Mouse (Mus musculus): Measurements from ENCODE around the gene Clca3a2. TPM values are rescaled to one million over a fixed set of nuclear protein-coding genes. Genes with fewer than 3 reads are reported as not detected.

Gene Clca3a2
- total and polyA plus RNA-seq, 3 experiments = 0.08 to 1.5 TPM; not detected in 1

DNA sequence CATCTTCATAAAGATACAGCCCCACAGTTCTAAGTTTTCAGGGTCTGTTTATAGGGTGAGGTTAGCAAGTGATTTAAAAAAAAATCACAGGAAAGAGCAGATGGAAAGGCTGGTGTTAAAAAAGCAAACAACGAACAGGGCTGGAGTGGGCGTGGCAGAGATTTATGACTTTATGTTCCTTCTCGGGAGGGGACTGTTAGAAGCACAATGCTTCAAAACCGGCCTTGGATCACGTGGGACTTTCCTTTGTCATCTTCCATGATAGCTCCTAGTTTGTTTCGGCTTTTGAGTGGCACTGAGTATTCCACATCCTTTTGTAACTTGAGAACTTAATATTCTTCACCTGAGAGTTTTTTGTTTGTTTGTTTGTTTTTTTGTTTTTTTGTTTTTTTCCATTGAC is 57.8 kb downstream of the Clca3a2 start:
- Histone ChIP-seq H3K4me3 (ENCODE audit: control insufficient read depth in 1 of 2, insufficient read depth in 1 of 2, low read depth in 2 of 2, low read length in 2 of 2) (peak overlapping the region; percentile 13 to 34), H3K79me2 (ENCODE audit: control insufficient read depth, insufficient read depth, low read length, poor library complexity) (no peaks in the 10 kb centered on the region), H3K4me1 (ENCODE audit: control insufficient read depth in 1 of 2, insufficient read depth in 2 of 2, low read length in 2 of 2) (peaks cover 2 to 12% of the 10 kb centered on the region in 2 experiments), H3K9ac (ENCODE audit: control insufficient read depth, low read depth, low read length, poor library complexity, severe bottlenecking) (no peak overlapping the region), H3K36me3 (ENCODE audit: control insufficient read depth in 1 of 2, insufficient read depth in 2 of 2, low read length in 2 of 2) (peaks cover 0 to 8% of the 10 kb centered on the region in 2 experiments; a peak in 2 of 4 replicates), H3K27ac (ENCODE audit: control insufficient read depth, low read depth, low read length) (peak overlapping the region; percentile 53; the same call in 1 of the 2 replicates), H3K9me3 (replicated peaks; ENCODE audit: insufficient read depth, low read length) (no peaks in the 10 kb centered on the region), H3K27me3 (ENCODE audit: control insufficient read depth in 1 of 2, insufficient read depth in 2 of 2, low read length in 2 of 2) (no peaks in the 10 kb centered on the region)
- peak; percentile 40 for DNase-seq (ENCODE audit: low read depth, low spot score)
- no peak for TF ChIP-seq MEF2A (IDR thresholded peaks at IDR 0.05; ENCODE audit: extremely low read depth, insufficient replicate concordance, low read depth, low read length, poor library complexity, severe bottlenecking)
- no peak for TF ChIP-seq SIN3A (IDR thresholded peaks at IDR 0.05; ENCODE audit: low read length)
- no peak for TF ChIP-seq ZC3H11A (IDR thresholded peaks at IDR 0.05; ENCODE audit: low read depth, low read length)
- TF ChIP-seq MAX (IDR thresholded peaks at IDR 0.05; ENCODE audit: low read length) = 0 out of 2 replicates have a peak, but pooled peaks have one; percentile 7
- TF ChIP-seq HCFC1 (IDR thresholded peaks at IDR 0.05; ENCODE audit: low read depth, low read length) = no peak
- TF ChIP-seq RCOR1 (IDR thresholded peaks at IDR 0.05; ENCODE audit: low read depth, low read length) = peak; percentile 36; the same call in 1 of the 2 replicates
- no peak for TF ChIP-seq POLR2A (IDR thresholded peaks at IDR 0.05; ENCODE audit: control insufficient read depth in 1 of 2, insufficient read depth in 1 of 2, low read depth in 1 of 2, low read length in 2 of 2, poor library complexity in 1 of 2)
- no peak for TF ChIP-seq NRF1 (IDR thresholded peaks at IDR 0.05; ENCODE audit: insufficient read depth, low read depth, low read length, poor library complexity, severe bottlenecking)
- TF ChIP-seq USF1 (IDR thresholded peaks at IDR 0.05; ENCODE audit: low read depth, low read length) = peak; percentile 67
- no peak for TF ChIP-seq MAFK (IDR thresholded peaks at IDR 0.05; ENCODE audit: borderline replicate concordance, low read depth, low read length)
- TF ChIP-seq TAL1 (IDR thresholded peaks at IDR 0.05; ENCODE audit: low read length) = no peak

DNA sequence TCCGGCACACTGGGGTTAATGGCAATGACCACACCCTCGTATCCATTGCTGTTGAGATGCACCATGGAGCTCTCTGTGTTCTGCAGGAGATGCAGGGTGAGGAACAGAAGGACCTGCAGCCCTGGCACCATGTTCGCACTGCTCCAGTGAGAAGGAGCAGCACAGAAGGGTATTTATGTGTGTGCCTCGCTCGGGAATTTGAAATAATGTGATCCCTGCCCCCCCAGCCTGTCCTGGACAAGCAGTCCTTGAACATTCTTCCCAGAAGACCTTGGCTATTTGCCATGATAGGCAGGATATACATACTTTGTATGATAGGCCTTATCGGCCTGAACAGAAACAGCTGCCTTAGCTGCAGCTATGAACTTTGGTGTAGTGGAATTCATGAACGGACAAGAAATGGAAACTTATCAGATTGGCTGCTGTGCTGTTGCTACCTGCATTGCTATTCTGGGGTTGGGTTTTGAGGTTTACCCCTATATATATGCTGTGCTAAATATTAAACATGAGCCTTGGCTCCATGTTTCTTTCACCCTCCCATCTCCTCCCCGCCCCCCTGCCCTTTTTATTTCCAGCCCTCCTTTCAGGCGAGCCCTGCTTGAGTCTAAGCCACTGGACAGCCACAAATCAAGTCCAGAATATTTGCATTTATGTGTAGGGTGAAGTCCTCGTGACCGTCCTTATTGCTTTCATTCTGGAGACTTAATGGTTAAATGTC is 58.5 kb downstream of the Clca3a2 start, which contains the start of gene Clca3a1:
TSS of gene Clca3a1 (minus strand) at position 386 of the 718 bp plus-strand sequence.
- peak; percentile 84 for DNase-seq (ENCODE audit: low read depth, low spot score)
- H3K79me2 ChIP-seq (ENCODE audit: control insufficient read depth, insufficient read depth, low read length, poor library complexity) = no peaks in the 10 kb centered on the region
- H3K9me3 ChIP-seq (replicated peaks; ENCODE audit: insufficient read depth, low read length) = no peaks in the 10 kb centered on the region
- H3K4me1 ChIP-seq (ENCODE audit: control insufficient read depth in 1 of 2, insufficient read depth in 2 of 2, low read length in 2 of 2) = peaks cover 2 to 12% of the 10 kb centered on the region in 2 experiments
- H3K9ac ChIP-seq (ENCODE audit: control insufficient read depth, low read depth, low read length, poor library complexity, severe bottlenecking) = no peak within 1 kb of the TSS; the same call in 1 of the 2 replicates
- H3K27ac ChIP-seq (ENCODE audit: control insufficient read depth, low read depth, low read length) = peak within 1 kb of the TSS; percentile 53
- H3K4me3 ChIP-seq (ENCODE audit: control insufficient read depth in 1 of 2, insufficient read depth in 1 of 2, low read depth in 2 of 2, low read length in 2 of 2) = peak within 1 kb of the TSS; percentile 13 to 34
- H3K27me3 ChIP-seq (ENCODE audit: control insufficient read depth in 1 of 2, insufficient read depth in 2 of 2, low read length in 2 of 2) = no peaks in the 10 kb centered on the region
- H3K36me3 ChIP-seq (ENCODE audit: control insufficient read depth in 1 of 2, insufficient read depth in 2 of 2, low read length in 2 of 2) = peaks cover 0 to 8% of the 10 kb centered on the region in 2 experiments; a peak in 2 of 4 replicates
- 0 out of 2 replicates have a peak, but pooled peaks have one; percentile 56 for TF ChIP-seq ZMIZ1 (IDR thresholded peaks at IDR 0.05; ENCODE audit: low read depth, low read length)
- peak; percentile 41; the same call in 1 of the 2 replicates for TF ChIP-seq MAZ (IDR thresholded peaks at IDR 0.05; ENCODE audit: low read depth, low read length)
- TF ChIP-seq MAFK (IDR thresholded peaks at IDR 0.05; ENCODE audit: borderline replicate concordance, low read depth, low read length) = peak; percentile 36; the same call in 1 of the 2 replicates
- peak; percentile 5; the same call in 1 of the 2 replicates for TF ChIP-seq ZC3H11A (IDR thresholded peaks at IDR 0.05; ENCODE audit: low read depth, low read length)
- TF ChIP-seq MYC (IDR thresholded peaks at IDR 0.05; ENCODE audit: low read depth, low read length) = 0 out of 2 replicates have a peak, but pooled peaks have one; percentile 47
- peak; percentile 74; the same call in 1 of the 2 replicates for TF ChIP-seq SIN3A (IDR thresholded peaks at IDR 0.05; ENCODE audit: low read length)
- no peak for TF ChIP-seq SMC3 (IDR thresholded peaks at IDR 0.05; ENCODE audit: low read depth, low read length)
- TF ChIP-seq TBP (IDR thresholded peaks at IDR 0.05; ENCODE audit: low read depth, low read length) = no peak
- peak; percentile 69; the same call in 1 of the 2 replicates for TF ChIP-seq BHLHE40 (IDR thresholded peaks at IDR 0.05; ENCODE audit: borderline replicate concordance, low read depth, low read length)
- TF ChIP-seq EP300 (IDR thresholded peaks at IDR 0.05; ENCODE audit: low read depth in 1 of 2, low read length in 2 of 2) = peak; percentile 95 to 97
- TF ChIP-seq NELFE (IDR thresholded peaks at IDR 0.05; ENCODE audit: low read depth, low read length) = no peak
- TF ChIP-seq RCOR1 (IDR thresholded peaks at IDR 0.05; ENCODE audit: low read depth, low read length) = peak; percentile 89
- no peak for TF ChIP-seq RAD21 (IDR thresholded peaks at IDR 0.05; ENCODE audit: low read depth, low read length)
- TF ChIP-seq ZNF384 (IDR thresholded peaks at IDR 0.05; ENCODE audit: low read depth, low read length) = no peak
- peak; percentile 67; the same call in 1 of the 2 replicates for TF ChIP-seq POLR2AphosphoS2 (IDR thresholded peaks at IDR 0.05; ENCODE audit: low read length)
- TF ChIP-seq TCF12 (IDR thresholded peaks at IDR 0.05; ENCODE audit: low read depth, low read length) = peak; percentile 98
- TF ChIP-seq ETS1 (IDR thresholded peaks at IDR 0.05; ENCODE audit: low read depth, low read length) = peak; percentile 98
- TF ChIP-seq MEF2A (IDR thresholded peaks at IDR 0.05; ENCODE audit: extremely low read depth, insufficient replicate concordance, low read depth, low read length, poor library complexity, severe bottlenecking) = peak; percentile 97
- no peak for TF ChIP-seq E2F4 (IDR thresholded peaks at IDR 0.05; ENCODE audit: borderline replicate concordance, low read depth, low read length)
- TF ChIP-seq MYB (IDR thresholded peaks at IDR 0.05; ENCODE audit: low read depth, low read length) = peak; percentile 35; the same call in 1 of the 2 replicates
- TF ChIP-seq ELF1 (IDR thresholded peaks at IDR 0.05; ENCODE audit: low read depth, low read length) = 0 out of 2 replicates have a peak, but pooled peaks have one; percentile 21
- TF ChIP-seq JUND (IDR thresholded peaks at IDR 0.05; ENCODE audit: low read depth, low read length) = no peak
